Mouse (Mus musculus) sigmoid colon, adult 10 weeks (tissue): Measurements from ENCODE around the gene 1700001C02Rik. TPM values are rescaled to one million over a fixed set of nuclear protein-coding genes. Genes with fewer than 3 reads are reported as not detected.

Experiments used
- polyA plus RNA-seq: library from polyadenylated mRNA; stranded (reverse); fragments of 350-450 nt; fragmentation: Illumina TruSeq; extraction: RNeasy Lipid Tissue Mini Kit (QIAGEN cat#74804); gene quantifications from one replicate; pipeline ENCODE4 v1.2.3, GENCODE M21; 2014; ENCODE audit warnings: low read depth, low replicate concordance

The 1700001C02Rik gene
- polyA plus RNA-seq, result not detected

DNA sequence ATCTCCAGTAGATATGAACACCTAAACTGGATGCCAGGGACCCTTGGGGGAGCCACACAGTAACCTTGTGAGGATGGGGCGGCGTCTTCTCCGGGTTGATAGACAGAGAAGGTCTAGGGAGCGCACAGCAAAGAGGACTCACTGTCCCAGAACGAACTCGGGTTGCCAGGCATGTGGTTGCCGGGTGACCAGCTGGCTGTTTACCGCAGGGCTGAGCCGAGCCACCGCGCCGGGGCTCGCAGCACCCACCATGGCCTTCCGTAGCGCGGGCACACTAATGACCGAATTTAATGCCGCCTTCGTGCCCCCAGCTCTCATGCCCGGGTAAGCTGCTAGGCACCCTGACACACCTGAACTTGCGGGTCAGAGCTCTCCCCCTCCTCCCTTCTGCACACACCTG lies at the start of gene 1700001C02Rik:
TSS of gene 1700001C02Rik (plus strand) at position 187 of the 400 bp plus-strand sequence.

GRCm38 (mm10) chr5:30461821-30462220 lies 4.0 kb upstream of the 1700001C02Rik start, which contains the start of gene Otof:
Otof (minus strand) TSS chr5:30461932.

Other genes with a start within 250 kb of the 1700001C02Rik start
- gene Selenoi, start 233.5 kb upstream of the 1700001C02Rik start, polyA plus RNA-seq, result 97.4 TPM
- 1.0 TPM for gene Drc1, start 184.7 kb upstream of the 1700001C02Rik start, polyA plus RNA-seq
- gene Otof, start 4.1 kb upstream of the 1700001C02Rik start, polyA plus RNA-seq, result not detected
- not detected for gene Cib4, start 79.8 kb downstream of the 1700001C02Rik start, polyA plus RNA-seq
- gene Kcnk3, start 122.1 kb downstream of the 1700001C02Rik start, polyA plus RNA-seq, result 0.76 TPM
- 11.1 TPM for gene Slc35f6, start 181.9 kb downstream of the 1700001C02Rik start, polyA plus RNA-seq
- gene Cenpa, start 200.7 kb downstream of the 1700001C02Rik start, polyA plus RNA-seq, result 15.7 TPM
- 0.35 TPM for gene Dpysl5, start 245.5 kb downstream of the 1700001C02Rik start, polyA plus RNA-seq